Mouse (Mus musculus): ENCODE data around the gene Zkscan1. TPM values are rescaled to one million over a fixed set of nuclear protein-coding genes. Genes with fewer than 3 reads are reported as not detected.
"Not testable (repeated sequence)": the region's sequence is repeated elsewhere in the genome, so short reads cannot be mapped to it uniquely, and the experiment has no call there.

Gene Zkscan1
- 6.3 and 8.7 TPM in 2 replicates for polyA plus RNA-seq (2012; rRNA removed)

- DNase-seq (ENCODE audit: low read depth), result peak; percentile 70
Measured at GRCm38 (mm10) chr5:138084996-138085395, at the start of gene Zkscan1. Zkscan1 (plus strand) TSS chr5:138085084.

- not testable (repeated sequence) for DNase-seq (ENCODE audit: low read depth)
Measured at GRCm38 (mm10) chr5:138052894-138053293, 32.0 kb upstream of the Zkscan1 start, which contains the start of gene Smok3c. Smok3c (plus strand) TSS chr5:138053194.

- DNase-seq (ENCODE audit: low read depth), result no peak
Measured at GRCm38 (mm10) chr5:138073803-138074202, 11.1 kb upstream of the Zkscan1 start.

- DNase-seq (ENCODE audit: low read depth), result no peak
Measured at GRCm38 (mm10) chr5:138075684-138076083, 9.2 kb upstream of the Zkscan1 start.

GRCm38 (mm10) chr5:138076148-138076547 lies 8.7 kb upstream of the Zkscan1 start:
- no peak for DNase-seq (ENCODE audit: low read depth)

GRCm38 (mm10) chr5:138080456-138080855 lies 4.4 kb upstream of the Zkscan1 start:
- no peak for DNase-seq (ENCODE audit: low read depth)

GRCm38 (mm10) chr5:138081446-138081845 lies 3.4 kb upstream of the Zkscan1 start:
- no peak for DNase-seq (ENCODE audit: low read depth)

GRCm38 (mm10) chr5:138083318-138083900 lies 1.5 kb upstream of the Zkscan1 start:
- no peak for DNase-seq (ENCODE audit: low read depth)

GRCm38 (mm10) chr5:138083936-138084335 lies 948 bp upstream of the Zkscan1 start:
- no peak for DNase-seq (ENCODE audit: low read depth)

GRCm38 (mm10) chr5:138084507-138084906 lies 377 bp upstream of the Zkscan1 start:
- DNase-seq (ENCODE audit: low read depth), result no peak

GRCm38 (mm10) chr5:138085421-138085911 lies 582 bp downstream of the Zkscan1 start:
- no peak for DNase-seq (ENCODE audit: low read depth)

- no peak for DNase-seq (ENCODE audit: low read depth)
Measured at GRCm38 (mm10) chr5:138086842-138087241, 2.0 kb downstream of the Zkscan1 start.

- no peak for DNase-seq (ENCODE audit: low read depth)
Measured at GRCm38 (mm10) chr5:138088366-138088765, 3.5 kb downstream of the Zkscan1 start.

GRCm38 (mm10) chr5:138089108-138089551 lies 4.2 kb downstream of the Zkscan1 start:
- DNase-seq (ENCODE audit: low read depth), result no peak

- DNase-seq (ENCODE audit: low read depth), result no peak
Measured at GRCm38 (mm10) chr5:138090271-138090670, 5.4 kb downstream of the Zkscan1 start.

- no peak for DNase-seq (ENCODE audit: low read depth)
Measured at GRCm38 (mm10) chr5:138090737-138091136, 5.9 kb downstream of the Zkscan1 start.

- no peak for DNase-seq (ENCODE audit: low read depth)
Measured at GRCm38 (mm10) chr5:138092771-138093170, 7.9 kb downstream of the Zkscan1 start.

- DNase-seq (ENCODE audit: low read depth), result no peak
Measured at GRCm38 (mm10) chr5:138094474-138094873, 9.6 kb downstream of the Zkscan1 start.

- DNase-seq (ENCODE audit: low read depth), result no peak
Measured at GRCm38 (mm10) chr5:138104976-138105375, 20.1 kb downstream of the Zkscan1 start.

GRCm38 (mm10) chr5:138107130-138107529 lies 22.2 kb downstream of the Zkscan1 start:
- DNase-seq (ENCODE audit: low read depth), result no peak

GRCm38 (mm10) chr5:138109847-138110396 lies 25.0 kb downstream of the Zkscan1 start:
- not testable (repeated sequence) for DNase-seq (ENCODE audit: low read depth)

GRCm38 (mm10) chr5:138116255-138117198 lies 31.6 kb downstream of the Zkscan1 start, which contains the start of gene Zscan21:
Zscan21 (plus strand) TSS chr5:138116903.
- peak; percentile 50 for DNase-seq (ENCODE audit: low read depth)

All from gonadal fat pad, adult 2 months (tissue).